In genomic region chr16:30171381-30172079, GRCm38 (mm10) we compare ENCODE assay signal across 9 mouse cellular contexts.
DNase-seq lines count a peak whose midpoint lies in the region; ATAC-seq lines count a peak whose summit lies in the region.
"Had no signal": no experiment of that assay in that cellular context is flagged by ENCODE, and none has a peak within 500 bp of the region (broad histone marks: within the 10 kb centered on the region; RNA-seq: fewer than 3 reads in every experiment).

No protein-coding gene starts in this region.

- WGBS in hindbrain, embryonic 14.5 days = 76% methylated on average over 24 of the region's 24 CpGs
- 72% methylated on average over 24 of the region's 24 CpGs for WGBS in hindbrain, embryonic 12.5 days

- 0 out of 2 replicates have a peak, but pooled peaks have one; percentile 49 for ATAC-seq in hindbrain, embryonic 14.5 days (ENCODE audit: low FRiP score)
- ATAC-seq in hindbrain, embryonic 12.5 days (ENCODE audit: low FRiP score) = no peak

- no peak overlapping the region for H3K4me3 ChIP-seq in hindbrain, embryonic 14.5 days (replicated peaks; ENCODE audit: low read length)
- H3K4me3 ChIP-seq in hindbrain, embryonic 12.5 days = no peak overlapping the region
- H3K4me3 ChIP-seq: left cerebral cortex, adult 2 months had no signal

- H3K9ac ChIP-seq in hindbrain, embryonic 14.5 days = no peak overlapping the region
- H3K9ac ChIP-seq in hindbrain, embryonic 12.5 days = no peak overlapping the region

- no peak overlapping the region for H3K27ac ChIP-seq in hindbrain, embryonic 14.5 days
- no peak overlapping the region for H3K27ac ChIP-seq in hindbrain, embryonic 12.5 days
- H3K27ac ChIP-seq: left cerebral cortex, adult 2 months had no signal

- no peaks in the 10 kb centered on the region for H3K9me3 ChIP-seq in hindbrain, embryonic 14.5 days (ENCODE audit: control insufficient read depth, low read length)
- no peaks in the 10 kb centered on the region for H3K9me3 ChIP-seq in hindbrain, embryonic 12.5 days (replicated peaks)

- H3K27me3 ChIP-seq in hindbrain, embryonic 14.5 days (ENCODE audit: control insufficient read depth, insufficient read depth, low read length) = no peaks in the 10 kb centered on the region; the same call in 1 of the 2 replicates
- H3K27me3 ChIP-seq in hindbrain, embryonic 12.5 days = peaks cover 57% of the 10 kb centered on the region

- H3K36me3 ChIP-seq in hindbrain, embryonic 14.5 days (replicated peaks; ENCODE audit: control insufficient read depth, insufficient read depth) = no peaks in the 10 kb centered on the region
- no peaks in the 10 kb centered on the region for H3K36me3 ChIP-seq in hindbrain, embryonic 12.5 days

- H3K4me1 ChIP-seq in hindbrain, embryonic 14.5 days (replicated peaks; ENCODE audit: control insufficient read depth, insufficient read depth, low read length) = peaks cover 8% of the 10 kb centered on the region; the same call in 1 of the 2 replicates
- H3K4me1 ChIP-seq in hindbrain, embryonic 12.5 days = peaks cover 13% of the 10 kb centered on the region; the same call in 1 of the 2 replicates

- peak; percentile 49 for DNase-seq in hindbrain, embryonic 14.5 days (ENCODE audit: low spot score)
- DNase-seq in urinary bladder, postnatal 14 days (ENCODE audit: low spot score) = peak; percentile 76
- no peak for DNase-seq in urinary bladder, postnatal 10 days (ENCODE audit: low spot score)
- peak; percentile 86 for DNase-seq in gastrocnemius, postnatal 25 days
- peak; percentile 79 to 84 for DNase-seq in kidney, postnatal 4 days
- peak; percentile 64 for DNase-seq in ovary, postnatal 14 days (ENCODE audit: low spot score)
- no peak for DNase-seq in adrenal gland, postnatal 4 days (ENCODE audit: low spot score in 2 of 2)

- H3K4me2 ChIP-seq in hindbrain, embryonic 14.5 days (replicated peaks) = no peak overlapping the region
- H3K4me2 ChIP-seq in hindbrain, embryonic 12.5 days (replicated peaks) = no peak overlapping the region

Comparison
In these comparisons a context has a peak if more than half of its experiments do, and no peak if none do; other contexts are left out.
1. DNase-seq: peak in hindbrain, embryonic 14.5 days (single experiment), urinary bladder, postnatal 14 days (single experiment), gastrocnemius, postnatal 25 days (single experiment), kidney, postnatal 4 days (2 of 2) and ovary, postnatal 14 days (single experiment); none in urinary bladder, postnatal 10 days (single experiment) and adrenal gland, postnatal 4 days (0 of 2).